Mouse (Mus musculus) left cerebral cortex, adult 8-10 months (tissue): ENCODE results near the gene Pcsk4. TPM values are rescaled to one million over a fixed set of nuclear protein-coding genes. Genes with fewer than 3 reads are reported as not detected.
"Not testable (repeated sequence)": the region's sequence is repeated elsewhere in the genome, so short reads cannot be mapped to it uniquely, and the experiment has no call there.

Experiments used
- DNase-seq, 2 experiments: peaks; one replicate each; pipeline ENCODE4 v3.0.0; 2022; ENCODE audit warnings: low spot score in 2 of 2
- total RNA-seq, 4 experiments: library from RNA; stranded (reverse); gene quantifications; 2 replicates each; pipeline ENCODE4 v1.2.4; 2022

Gene Pcsk4
- total RNA-seq, 4 experiments from 2014 or later = 6.7 to 10.2 (median 8.3) TPM

GRCm38 (mm10) chr10:80348244-80348781, 19.0 kb upstream of the Pcsk4 start, which contains the start of gene Adamtsl5:
Adamtsl5 (minus strand) TSS chr10:80348412.
- DNase-seq = no peak

DNA sequence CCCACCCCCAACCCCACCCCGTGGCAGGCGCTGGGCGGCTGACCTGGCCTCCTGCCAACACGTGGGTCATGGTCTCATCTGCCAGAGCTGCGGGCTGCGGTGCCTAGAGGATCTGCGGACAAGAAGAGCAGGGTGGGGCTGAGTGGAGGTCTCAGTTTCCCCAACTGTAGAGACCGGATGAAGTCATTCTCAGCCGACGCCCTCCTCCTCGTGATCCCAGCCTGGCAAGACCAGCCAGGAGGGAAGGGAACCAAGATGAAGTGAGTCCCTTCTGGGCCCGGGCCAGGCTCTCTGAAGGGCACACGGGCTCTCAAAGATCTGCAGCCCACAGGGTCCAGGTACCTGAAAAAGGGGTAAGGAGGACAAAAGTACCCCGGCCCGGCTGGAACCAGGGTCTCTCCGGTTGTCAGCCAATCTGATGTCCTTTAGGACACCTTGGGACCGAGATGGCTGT, 18.2 kb upstream of the Pcsk4 start:
- DNase-seq = no peak

GRCm38 (mm10) chr10:80345929-80346328, 16.6 kb upstream of the Pcsk4 start:
- DNase-seq = not testable (repeated sequence)

DNA sequence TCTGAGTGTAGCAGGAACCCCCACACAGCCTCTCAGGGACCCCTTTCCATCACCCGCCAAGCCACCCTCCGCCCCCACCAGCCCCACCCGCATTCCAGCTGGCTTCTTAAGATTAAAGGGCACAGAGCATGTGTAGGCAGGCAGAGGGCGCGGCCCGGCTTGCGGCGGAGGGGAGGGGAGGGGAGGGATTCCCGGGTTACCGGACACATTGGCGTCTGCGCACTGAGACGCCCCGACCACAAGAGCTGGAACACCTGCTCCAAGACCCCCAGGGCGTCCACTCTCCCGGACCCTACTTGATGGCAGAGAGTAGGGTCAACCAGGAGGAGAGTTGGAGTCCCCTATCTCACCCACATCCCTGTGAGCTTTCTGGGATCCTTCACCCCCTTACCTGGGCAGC, 15.8 kb upstream of the Pcsk4 start:
- DNase-seq = no peak

- DNase-seq = no peak
These were observed 14.9 kb upstream of the Pcsk4 start for GRCm38 (mm10) chr10:80344131-80344661.

- no peak for DNase-seq
These were observed 14.2 kb upstream of the Pcsk4 start for GRCm38 (mm10) chr10:80343425-80343895.

- DNase-seq = no peak
These were observed 13.6 kb upstream of the Pcsk4 start for GRCm38 (mm10) chr10:80342749-80343424.

DNA sequence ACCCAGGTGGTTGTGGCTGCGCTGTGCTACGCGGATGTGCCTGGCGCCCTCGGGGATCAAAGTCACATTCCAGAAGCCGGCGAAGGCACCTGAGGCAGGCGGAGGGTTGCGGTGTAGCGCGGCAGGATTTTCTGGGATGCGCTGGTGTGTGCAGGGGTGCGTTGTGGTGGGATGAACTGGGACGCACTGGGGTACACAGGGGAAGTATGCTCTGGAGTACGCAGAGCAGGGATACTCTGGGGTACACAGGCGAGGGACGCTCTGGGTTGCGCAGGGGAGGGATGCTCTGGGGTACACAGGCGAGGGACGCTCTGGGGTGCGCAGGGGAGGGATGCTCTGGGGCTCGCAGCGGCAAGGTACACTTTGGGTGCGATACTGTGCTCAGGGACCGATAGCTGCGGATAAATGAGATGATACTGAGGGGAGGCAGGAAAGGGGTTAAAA, 13.0 kb upstream of the Pcsk4 start:
- no peak for DNase-seq

GRCm38 (mm10) chr10:80341491-80342304, 12.4 kb upstream of the Pcsk4 start:
- DNase-seq = no peak

- no peak for DNase-seq
These were observed 11.7 kb upstream of the Pcsk4 start for GRCm38 (mm10) chr10:80341026-80341425.

DNA sequence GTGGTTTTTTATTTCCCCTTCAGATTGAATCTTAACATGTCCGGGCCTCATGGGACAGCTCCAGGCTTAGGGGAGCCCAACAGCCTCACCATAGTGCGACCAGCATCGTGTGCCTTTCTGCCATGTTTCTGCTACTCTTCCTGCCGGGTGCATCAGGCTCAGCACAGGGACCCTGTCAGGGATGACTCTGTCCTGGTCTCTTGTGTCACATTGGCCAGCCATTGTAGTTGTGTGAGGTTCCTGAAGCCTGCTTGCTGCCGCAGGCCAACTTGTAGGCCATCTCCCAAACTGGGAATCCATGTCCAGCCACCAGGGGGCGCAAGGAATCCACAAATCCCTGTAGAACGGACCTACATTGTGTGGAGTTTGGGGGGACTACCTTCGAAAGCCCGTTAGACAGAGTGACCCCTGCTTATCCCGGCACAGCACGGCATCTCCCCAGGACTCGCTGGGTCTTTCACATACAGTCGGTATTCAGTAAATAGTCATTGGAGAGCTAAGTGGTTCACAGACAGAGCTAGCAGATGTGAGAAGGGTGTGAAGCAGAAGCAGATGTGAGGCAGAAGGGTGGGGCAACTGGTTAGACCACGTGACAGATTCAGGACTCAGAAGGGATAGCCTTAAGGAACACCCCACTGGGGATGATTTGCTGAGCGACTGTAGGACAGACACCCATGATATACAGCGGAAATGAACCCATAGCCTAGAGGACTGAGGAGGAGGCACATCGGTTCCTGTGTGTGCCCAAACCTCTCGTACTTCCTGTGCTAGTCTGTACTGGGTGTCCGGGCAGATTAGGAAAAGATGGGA, 10.8 kb upstream of the Pcsk4 start:
- DNase-seq = peak in 1 of 2 experiments; percentile 86

DNA sequence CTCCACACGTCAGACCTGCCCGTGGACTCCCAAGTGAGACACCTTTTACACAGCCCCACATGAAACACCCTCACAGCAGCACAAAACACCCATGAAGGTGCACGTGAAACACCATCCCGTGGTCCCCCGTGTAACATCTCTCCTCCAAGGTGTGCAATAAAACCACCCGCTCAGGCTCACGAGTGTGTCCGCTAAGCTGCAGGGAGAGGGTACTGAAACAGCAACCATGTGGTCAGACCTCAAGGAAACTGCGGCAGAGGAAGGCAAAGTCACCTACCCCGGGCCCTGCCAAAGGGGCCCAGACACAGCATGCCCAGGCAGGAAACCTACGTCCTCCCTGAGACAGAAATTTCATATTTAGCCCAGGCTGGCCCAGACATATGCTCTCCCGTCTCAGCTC, 7.0 kb upstream of the Pcsk4 start:
- DNase-seq = no peak

DNA sequence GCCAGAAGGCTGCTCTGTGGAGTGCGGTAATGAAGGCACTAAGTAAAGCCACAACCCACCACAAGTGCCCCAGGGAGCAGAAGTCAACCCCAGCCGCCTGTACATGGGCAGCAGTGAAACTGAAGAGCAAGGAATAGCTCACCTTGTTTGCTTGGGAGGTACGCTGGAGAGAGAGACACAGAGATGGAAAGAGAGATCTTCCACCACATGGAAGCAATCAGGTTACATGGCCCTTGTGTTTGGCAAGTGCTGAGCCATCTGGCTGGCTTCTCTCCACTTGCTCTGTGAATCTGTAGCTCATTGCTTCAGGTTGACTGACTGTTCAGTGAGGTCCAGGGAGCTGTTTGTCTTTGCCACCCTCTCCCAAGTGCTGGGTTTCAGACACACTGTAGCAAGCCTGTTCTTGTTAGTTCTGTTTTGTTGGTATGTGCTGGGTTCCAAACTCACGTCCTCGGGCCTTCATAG, 3.3 kb upstream of the Pcsk4 start:
- DNase-seq = no peak

DNA sequence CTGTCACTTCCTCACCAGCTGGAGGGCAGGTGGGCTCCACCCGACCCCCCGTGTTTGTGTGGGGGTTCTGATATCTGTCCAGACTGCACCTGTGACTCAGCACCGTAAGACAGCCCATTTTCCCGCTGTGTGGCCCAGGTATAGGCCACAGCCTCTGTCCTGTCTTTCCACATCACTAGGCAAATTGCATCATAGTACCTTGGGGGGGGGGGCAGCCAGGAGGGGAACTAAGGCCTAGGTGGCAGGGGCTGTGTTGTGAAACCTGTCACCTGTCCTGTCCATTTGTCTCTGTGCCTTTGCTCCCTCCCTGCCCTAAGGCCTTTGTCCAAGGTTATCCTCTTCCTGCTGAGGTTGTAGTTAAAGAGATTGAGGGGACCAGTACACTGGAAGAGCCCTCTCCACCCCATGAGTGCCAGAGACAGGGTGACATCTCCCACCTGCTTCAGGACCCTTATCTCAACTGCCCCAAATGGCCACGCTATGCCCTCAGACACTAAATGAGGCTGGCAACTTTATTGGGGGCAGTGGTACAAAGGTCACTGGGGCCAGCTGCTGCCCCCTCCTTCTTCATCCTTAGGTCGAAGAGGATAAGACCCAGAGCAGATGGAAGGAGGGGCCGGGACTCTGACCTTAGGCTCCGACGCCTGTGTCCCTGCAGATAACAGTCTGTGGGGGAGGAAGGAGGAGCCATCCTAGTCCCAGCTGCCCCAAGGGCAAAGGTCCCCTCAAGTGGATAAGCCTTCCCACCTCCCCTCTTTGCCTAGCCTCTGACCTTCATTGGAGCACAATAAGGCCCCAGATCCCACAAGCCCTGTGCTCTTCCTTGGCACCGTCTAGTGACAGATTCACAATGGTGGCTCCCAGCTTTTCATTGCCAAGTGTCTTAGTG, 2.6 kb upstream of the Pcsk4 start:
- no peak for DNase-seq

DNA sequence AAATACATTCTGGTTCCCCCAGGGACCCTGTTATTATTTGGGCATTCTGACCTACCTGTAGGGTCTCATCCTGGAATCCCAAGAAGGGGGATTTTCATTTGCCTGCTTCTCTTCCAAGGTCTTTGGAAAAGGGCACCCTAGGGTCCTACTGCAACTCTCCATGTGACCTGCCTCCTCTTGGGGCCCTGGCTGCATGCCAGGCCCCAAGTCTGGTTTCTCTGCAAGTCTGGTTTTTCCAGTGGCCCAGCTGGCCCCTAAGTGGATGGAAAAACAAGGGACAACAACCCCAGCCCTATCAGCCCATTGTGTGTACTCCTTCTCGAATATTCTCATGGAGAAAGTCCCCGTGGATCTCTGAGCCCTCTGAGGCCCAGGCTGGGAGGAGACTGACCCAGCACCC, 1.6 kb upstream of the Pcsk4 start:
- DNase-seq = no peak

DNA sequence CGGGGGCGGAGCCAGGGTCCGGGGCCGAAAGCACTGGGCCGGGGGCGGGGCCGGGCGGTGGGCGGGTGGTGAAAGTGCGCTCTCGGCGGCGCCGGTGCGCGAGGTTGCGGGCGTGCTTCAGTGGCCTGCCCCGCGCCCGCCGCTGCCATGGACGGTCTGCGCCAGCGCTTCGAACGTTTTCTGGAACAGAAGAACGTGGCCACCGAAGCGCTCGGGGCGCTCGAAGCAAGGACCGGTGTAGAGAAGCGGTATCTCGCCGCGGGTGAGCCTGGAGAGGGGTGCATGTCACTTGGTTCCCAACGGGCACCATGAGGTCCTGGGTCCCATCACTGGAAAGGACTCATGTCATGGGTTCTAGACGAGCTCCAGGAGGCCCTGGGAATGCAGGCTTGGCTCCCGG, 786 bp upstream of the Pcsk4 start:
- no peak for DNase-seq

- no peak for DNase-seq
These were observed 4.3 kb downstream of the Pcsk4 start for GRCm38 (mm10) chr10:80325045-80325444.

DNA sequence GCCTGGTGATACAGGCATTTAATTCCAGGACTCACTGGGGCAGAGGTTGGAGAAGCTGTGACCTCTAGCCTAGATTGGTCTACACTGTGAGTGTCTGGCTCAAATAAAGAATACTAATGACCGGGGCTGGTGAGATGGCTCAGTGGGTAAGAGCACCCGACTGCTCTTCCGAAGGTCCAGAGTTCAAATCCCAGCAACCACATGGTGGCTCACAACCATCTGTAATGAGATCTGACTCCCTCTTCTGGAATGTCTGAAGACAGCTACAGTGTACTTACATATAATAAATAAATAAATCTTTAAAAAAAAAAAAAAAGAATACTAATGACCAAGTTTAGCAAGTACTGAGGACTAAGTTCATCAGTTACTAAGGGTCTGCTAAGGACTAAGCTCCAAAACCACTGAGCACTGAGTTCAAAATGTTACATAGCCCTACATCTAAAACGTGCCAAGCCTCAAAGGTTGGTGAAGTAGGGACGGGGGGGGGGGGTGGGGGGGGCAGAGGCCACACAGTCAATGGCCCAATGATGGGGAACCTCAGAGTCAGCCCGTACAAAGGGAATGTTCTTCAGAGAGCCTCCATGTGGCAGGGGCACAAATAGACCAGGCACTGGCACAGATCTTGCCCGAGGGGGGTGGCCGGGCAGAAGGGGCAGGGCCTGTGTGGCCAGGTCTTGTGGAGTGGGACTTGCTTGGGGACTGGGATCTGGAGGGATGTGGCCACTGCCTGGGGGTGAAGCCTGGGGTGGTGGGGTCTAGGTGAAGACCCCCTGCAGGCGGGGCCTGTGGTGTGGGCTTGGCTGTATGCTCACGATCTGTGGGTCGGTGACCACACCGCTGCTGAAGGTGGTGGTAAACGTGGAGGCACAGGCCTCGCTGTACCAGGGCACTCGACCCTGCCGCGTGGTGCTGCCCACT, 4.9 kb downstream of the Pcsk4 start:
- DNase-seq = no peak
